Comparison of ENCODE assay signal across 19 mouse cellular contexts in the genomic region with DNA sequence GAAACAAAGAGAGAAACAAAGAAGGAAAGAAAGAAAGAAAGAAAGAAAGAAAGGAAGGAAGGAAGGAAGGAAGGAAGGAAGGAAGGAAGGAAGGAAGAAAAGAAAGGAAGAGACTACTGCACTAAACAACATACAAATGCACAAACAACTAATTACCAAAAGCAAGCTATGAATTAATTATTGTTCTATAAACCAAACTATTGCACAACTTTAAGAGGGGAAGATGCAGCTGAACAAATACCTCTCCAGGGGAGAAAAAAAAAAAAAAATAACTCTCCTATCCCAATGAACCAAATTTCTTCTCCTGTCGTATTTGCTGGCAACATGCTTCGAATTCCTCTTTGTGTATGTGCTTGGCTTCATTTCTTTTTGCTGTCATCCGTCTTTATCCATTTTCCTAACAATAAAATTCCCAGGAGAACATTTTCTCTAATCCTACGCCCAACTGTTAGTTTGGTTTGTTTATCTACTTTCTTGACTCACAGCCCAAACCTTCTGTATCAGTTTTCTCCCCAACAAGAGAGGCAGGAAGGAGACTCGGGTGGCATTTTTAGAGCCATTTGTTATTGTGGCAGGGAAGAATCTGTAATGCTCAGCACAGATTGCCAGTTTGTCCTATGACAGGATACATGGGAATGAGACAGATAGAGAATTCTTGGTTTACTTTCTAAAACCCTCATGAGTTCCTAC.
DNase-seq lines count a peak whose midpoint lies in the region; ATAC-seq and TF ChIP-seq lines count a peak whose summit lies in the region.
"Had no signal": no experiment of that assay in that cellular context is flagged by ENCODE, and none has a peak within 500 bp of the region (broad histone marks: within the 10 kb centered on the region; RNA-seq: fewer than 3 reads in every experiment).

No protein-coding gene starts in this region.

- H3K9ac ChIP-seq in kidney, postnatal 0 days (ENCODE audit: low read depth, low read length) = no peak overlapping the region
- H3K9ac ChIP-seq: embryonic facial prominence, embryonic 12.5 days had no signal

- peak; percentile 1 for DNase-seq in kidney, postnatal 0 days (ENCODE audit: low spot score)
- no peak for DNase-seq in kidney, adult 18-20 months
- DNase-seq in 3T3-L1 (ENCODE audit: low read depth, low spot score) = peak; percentile 2
- DNase-seq in layer of hippocampus, adult 8-10 months (ENCODE audit: low spot score in 2 of 2) = peak; percentile 28 to 50
- no peak for DNase-seq in thymus, adult 2 months
- DNase-seq in MN1 (ENCODE audit: low spot score) = no peak
- DNase-seq: adrenal gland, postnatal 36 days; cerebellum, adult 9-10 months; gastrocnemius, postnatal 14 days; kidney, adult 2 months; kidney, postnatal 14 days; lung, adult 2 months; midbrain, embryonic 14.5 days; thymus, postnatal 4 days had no signal

- no peak overlapping the region for H3K27ac ChIP-seq in kidney, postnatal 0 days
- no peak overlapping the region for H3K27ac ChIP-seq in thymus, adult 2 months (ENCODE audit: control insufficient read depth, insufficient read depth, low read length)
- H3K27ac ChIP-seq: embryonic facial prominence, embryonic 12.5 days; limb, embryonic 10.5 days had no signal

- ATAC-seq in kidney, postnatal 0 days (replicated peaks; ENCODE audit: low FRiP score, low read depth) = no peak
- ATAC-seq: CD4-positive, CD25-positive, alpha-beta regulatory T cell, adult 4 months had no signal

- no peaks in the 10 kb centered on the region for H3K9me3 ChIP-seq in kidney, postnatal 0 days (replicated peaks; ENCODE audit: low read length)
- H3K9me3 ChIP-seq: embryonic facial prominence, embryonic 12.5 days; limb, embryonic 10.5 days had no signal

- TF ChIP-seq CTCF in kidney, postnatal 0 days (IDR thresholded peaks at IDR 0.05; ENCODE audit: low read depth) = no peak
- TF ChIP-seq CTCF in C2C12 (IDR thresholded peaks at IDR 0.05; ENCODE audit: control insufficient read depth, insufficient read depth, insufficient read length) = no peak
- no peak for TF ChIP-seq CTCF in thymus, adult 2 months (IDR thresholded peaks at IDR 0.05; ENCODE audit: borderline replicate concordance, control insufficient read depth, extremely low read depth, insufficient read depth, low read length, poor library complexity)

- no peaks in the 10 kb centered on the region for H3K27me3 ChIP-seq in kidney, postnatal 0 days (ENCODE audit: insufficient read depth, low read length)
- no peaks in the 10 kb centered on the region for H3K27me3 ChIP-seq in C2C12 (ENCODE audit: control insufficient read depth, insufficient read depth, insufficient read length)
- no peaks in the 10 kb centered on the region for H3K27me3 ChIP-seq in thymus, adult 2 months (ENCODE audit: control insufficient read depth, insufficient read depth, low read length)
- H3K27me3 ChIP-seq: embryonic facial prominence, embryonic 12.5 days had no signal

- H3ac ChIP-seq in C2C12 (ENCODE audit: control insufficient read depth, insufficient read length, low read depth) = no peak overlapping the region

- no peaks in the 10 kb centered on the region for H3K79me2 ChIP-seq in C2C12 (ENCODE audit: control insufficient read depth, insufficient read depth)

- no peaks in the 10 kb centered on the region for H3K79me3 ChIP-seq in C2C12 (ENCODE audit: low read depth)

- 26% methylated on average over 5 of the region's 5 CpGs for WGBS in kidney, postnatal 0 days
- WGBS in thymus, adult 2 months = 68% methylated on average over 5 of the region's 5 CpGs

- H3K4me1 ChIP-seq in kidney, postnatal 0 days (replicated peaks; ENCODE audit: insufficient read depth, low read length) = no peaks in the 10 kb centered on the region
- H3K4me1 ChIP-seq in thymus, adult 2 months (replicated peaks; ENCODE audit: control insufficient read depth, insufficient read depth, low read length) = no peaks in the 10 kb centered on the region
- H3K4me1 ChIP-seq: embryonic facial prominence, embryonic 12.5 days; limb, embryonic 10.5 days had no signal

- H3K4me2 ChIP-seq in kidney, postnatal 0 days (ENCODE audit: low read length) = no peak overlapping the region
- H3K4me2 ChIP-seq: embryonic facial prominence, embryonic 12.5 days; liver, embryonic 11.5 days had no signal

- H3K36me3 ChIP-seq in kidney, postnatal 0 days (ENCODE audit: insufficient read depth, low read length) = no peaks in the 10 kb centered on the region
- H3K36me3 ChIP-seq in C2C12 (ENCODE audit: control insufficient read depth, insufficient read depth) = no peaks in the 10 kb centered on the region
- no peaks in the 10 kb centered on the region for H3K36me3 ChIP-seq in thymus, adult 2 months (ENCODE audit: control insufficient read depth, insufficient read depth, low read length)
- H3K36me3 ChIP-seq: embryonic facial prominence, embryonic 12.5 days; limb, embryonic 10.5 days had no signal

- no peak overlapping the region for H3K4me3 ChIP-seq in kidney, postnatal 0 days (replicated peaks; ENCODE audit: low read depth, low read length)
- no peak overlapping the region for H3K4me3 ChIP-seq in C2C12 (ENCODE audit: insufficient read depth, poor library complexity, severe bottlenecking)
- H3K4me3 ChIP-seq in thymus, adult 2 months (ENCODE audit: control insufficient read depth, insufficient read depth, low read length) = no peak overlapping the region
- H3K4me3 ChIP-seq: embryonic facial prominence, embryonic 12.5 days; limb, embryonic 10.5 days had no signal

- no peak for TF ChIP-seq POLR2A in thymus, adult 2 months (IDR thresholded peaks at IDR 0.05; ENCODE audit: control insufficient read depth, extremely low read depth, insufficient read depth, low read length, poor library complexity)

TF ChIP-seq in C2C12, 6 proteins besides CTCF, POLR2A, EP300 and RAD21:
- TF ChIP-seq USF1 (IDR thresholded peaks at IDR 0.05; ENCODE audit: low read depth) (no peak), CEBPB (IDR thresholded peaks at IDR 0.05; ENCODE audit: low read depth) (peak; percentile 83)

Comparison
In these comparisons a context has a peak if more than half of its experiments do, and no peak if none do; other contexts are left out.
1. DNase-seq: peak in kidney, postnatal 0 days (single experiment), 3T3-L1 (single experiment) and layer of hippocampus, adult 8-10 months (2 of 2); none in kidney, adult 18-20 months (single experiment), thymus, adult 2 months (single experiment) and MN1 (single experiment).